Mouse (Mus musculus): ENCODE data around the gene Fryl.

The Fryl gene

GRCm38 (mm10) chr5:73235201-73235600, 21.2 kb downstream of the Fryl start:
- POLR2A ChIA-PET: interaction anchor here in 1 of 4 experiments (0.7 to 1.8 kb wide), 5 partner anchors 10 to 63 kb away, joined by 3 to 6 read pairs (median 3); no protein-coding TSS in a partner anchor
- CTCF ChIA-PET: no interaction called here

- ChIA-PET POLR2A (interaction anchor here in 3 of 4 experiments (0.8 to 3.7 kb wide), 28 partner anchors 9 to 860 kb away, joined by 3 to 30 read pairs (median 6); partner anchors contain the start of genes Fryl (in 3 of the 3) and Ociad1 (in 1 of the 3)), CTCF (interaction anchor here in 2 of 4 experiments (0.5 to 1.2 kb wide), 3 partner anchors 9 to 164 kb away, joined by 3 read pairs; partner anchors contain the start of gene Ociad1 (in 1 of the 2))
Measured at GRCm38 (mm10) chr5:73233018-73233881, 23.2 kb downstream of the Fryl start.

GRCm38 (mm10) chr5:73232267-73232666, 24.2 kb downstream of the Fryl start:
- CTCF ChIA-PET: interaction anchor here in 3 of 4 experiments (0.7 to 1.2 kb wide), 4 partner anchors 8 to 161 kb away, joined by 3 to 4 read pairs (median 3); partner anchors contain the start of gene Ociad1 (in 1 of the 3)
- POLR2A ChIA-PET: interaction anchor here (0.5 to 3.7 kb wide), 40 partner anchors 9 to 861 kb away, joined by 3 to 30 read pairs (median 4); partner anchors contain the start of genes Fryl (in 4 of the 4) and Ociad1 (in 2 of the 4)

- POLR2A ChIA-PET: interaction anchor here (0.5 to 3.7 kb wide), 42 partner anchors 9 to 236 kb away, joined by 3 to 30 read pairs (median 5); partner anchors contain the start of genes Fryl (in 4 of the 4) and Ociad1 (in 2 of the 4)
- CTCF ChIA-PET: interaction anchor here in 3 of 4 experiments (0.7 to 1.5 kb wide), 6 partner anchors 8 to 161 kb away, joined by 3 to 4 read pairs (median 4); partner anchors contain the start of gene Ociad1 (in 1 of the 3)
Measured at GRCm38 (mm10) chr5:73231835-73232234, 24.6 kb downstream of the Fryl start.

- POLR2A ChIA-PET: interaction anchor here (0.6 to 3.7 kb wide), 25 partner anchors 8 to 103 kb away, joined by 3 to 30 read pairs (median 4); partner anchors contain the start of genes Fryl (in 2 of the 4) and Ociad1 (in 2 of the 4)
- CTCF ChIA-PET: interaction anchor here in 2 of 4 experiments (0.7 to 1.5 kb wide), 2 partner anchors 8 to 153 kb away, joined by 3 to 4 read pairs; no protein-coding TSS in a partner anchor
Measured at GRCm38 (mm10) chr5:73230171-73230570, 26.2 kb downstream of the Fryl start.

- ChIA-PET POLR2A (interaction anchor here in 3 of 4 experiments (1.5 to 3.5 kb wide), 5 partner anchors 9 to 27 kb away, joined by 5 to 30 read pairs (median 8); partner anchors contain the start of gene Fryl (in 2 of the 3)), CTCF (interaction anchor here in 1 of 4 experiments (0.7 kb wide), 1 partner anchor 7 kb away, joined by 3 read pairs; no protein-coding TSS in a partner anchor)
Measured at GRCm38 (mm10) chr5:73229467-73229866, 27.0 kb downstream of the Fryl start.

GRCm38 (mm10) chr5:73228291-73229049, 27.9 kb downstream of the Fryl start:
- CTCF ChIA-PET: no interaction called here
- POLR2A ChIA-PET: interaction anchor here in 2 of 4 experiments (1.1 to 1.6 kb wide), 3 partner anchors 8 to 28 kb away, joined by 3 to 6 read pairs (median 4); partner anchors contain the start of gene Fryl (in 1 of the 2)

- POLR2A ChIA-PET: interaction anchor here in 3 of 4 experiments (0.7 to 1.6 kb wide), 5 partner anchors 9 to 84 kb away, joined by 3 to 6 read pairs (median 3); partner anchors contain the start of gene Fryl (in 1 of the 3)
- CTCF ChIA-PET: no interaction called here
Measured at GRCm38 (mm10) chr5:73227518-73228101, 28.8 kb downstream of the Fryl start.

GRCm38 (mm10) chr5:73223065-73223464, 33.4 kb downstream of the Fryl start:
- POLR2A ChIA-PET: interaction anchor here in 3 of 4 experiments (0.7 to 3.9 kb wide), 14 partner anchors 8 to 665 kb away, joined by 3 to 27 read pairs (median 6); partner anchors contain the start of genes Fryl (in 1 of the 3) and Ociad1 (in 1 of the 3)
- CTCF ChIA-PET: interaction anchor here in 2 of 4 experiments (0.6 to 1.2 kb wide), 7 partner anchors 9 to 157 kb away, joined by 3 to 6 read pairs (median 4); partner anchors contain the start of gene Fryl (in 1 of the 2)

GRCm38 (mm10) chr5:73222397-73222796, 34.0 kb downstream of the Fryl start:
- CTCF ChIA-PET: interaction anchor here in 3 of 4 experiments (0.6 to 1.0 kb wide), 7 partner anchors 8 to 157 kb away, joined by 3 to 6 read pairs (median 4); partner anchors contain the start of gene Fryl (in 1 of the 3)
- POLR2A ChIA-PET: interaction anchor here (0.7 to 3.9 kb wide), 22 partner anchors 9 to 663 kb away, joined by 3 to 27 read pairs (median 4); partner anchors contain the start of genes Fryl (in 2 of the 4), Nfxl1 (in 1 of the 4) and Ociad1 (in 1 of the 4)

GRCm38 (mm10) chr5:73221826-73222225, 34.6 kb downstream of the Fryl start:
- CTCF ChIA-PET: interaction anchor here in 3 of 4 experiments (0.6 to 1.0 kb wide), 5 partner anchors 8 to 158 kb away, joined by 3 to 5 read pairs (median 3); no protein-coding TSS in a partner anchor
- POLR2A ChIA-PET: interaction anchor here (0.6 to 3.9 kb wide), 25 partner anchors 8 to 662 kb away, joined by 3 to 27 read pairs (median 5); partner anchors contain the start of genes Fryl (in 2 of the 4), Nfxl1 (in 1 of the 4) and Ociad1 (in 1 of the 4)

- ChIA-PET POLR2A (interaction anchor here in 3 of 4 experiments (0.6 to 3.9 kb wide), 12 partner anchors 10 to 1625 kb away, joined by 3 to 30 read pairs (median 4); no protein-coding TSS in a partner anchor), CTCF (interaction anchor here in 1 of 4 experiments (0.7 to 0.8 kb wide), 2 partner anchors 10 to 26 kb away, joined by 5 to 12 read pairs; no protein-coding TSS in a partner anchor)
Measured at GRCm38 (mm10) chr5:73219716-73220115, 36.7 kb downstream of the Fryl start.

- ChIA-PET POLR2A (interaction anchor here (0.6 to 2.2 kb wide), 19 partner anchors 11 to 675 kb away, joined by 3 to 11 read pairs (median 3); partner anchors contain the start of genes Fryl (in 1 of the 4) and Nfxl1 (in 1 of the 4)), CTCF (no interaction called here)
Measured at GRCm38 (mm10) chr5:73218065-73218464, 38.4 kb downstream of the Fryl start.

GRCm38 (mm10) chr5:73217116-73217515, 39.3 kb downstream of the Fryl start:
- ChIA-PET CTCF (no interaction called here), POLR2A (interaction anchor here in 3 of 4 experiments (0.6 to 2.2 kb wide), 10 partner anchors 15 to 101 kb away, joined by 3 to 10 read pairs (median 3); partner anchors contain the start of gene Fryl (in 1 of the 3))

GRCm38 (mm10) chr5:73216014-73216413, 40.4 kb downstream of the Fryl start:
- ChIA-PET CTCF (interaction anchor here in 1 of 4 experiments (1.0 kb wide), 1 partner anchor 44 kb away, joined by 3 read pairs; no protein-coding TSS in a partner anchor), POLR2A (interaction anchor here in 2 of 4 experiments (0.7 to 2.2 kb wide), 6 partner anchors 16 to 45 kb away, joined by 3 to 10 read pairs (median 3); partner anchors contain the start of gene Fryl (in 1 of the 2))

GRCm38 (mm10) chr5:73212446-73212845, 44.0 kb downstream of the Fryl start:
- ChIA-PET CTCF (interaction anchor here in 1 of 4 experiments (1.4 kb wide), 1 partner anchor 11 kb away, joined by 4 read pairs; no protein-coding TSS in a partner anchor), POLR2A (interaction anchor here in 2 of 4 experiments (0.9 to 1.9 kb wide), 3 partner anchors 10 to 20 kb away, joined by 3 to 8 read pairs (median 5); no protein-coding TSS in a partner anchor)

Measured in embryonic stem cell, embryonic (primary cell).